Mouse (Mus musculus): Measurements from ENCODE around the gene Prune1. TPM values are rescaled to one million over a fixed set of nuclear protein-coding genes. Genes with fewer than 3 reads are reported as not detected.

Prune1 gene
- total RNA-seq, 1 experiment from 2014 or later = 8.1 TPM

GRCm38 (mm10) chr3:95284501-95285281 lies 2.8 kb upstream of the Prune1 start:
- no peak for ATAC-seq (replicated peaks; ENCODE audit: insufficient number of reproducible peaks, low FRiP score, low TSS enrichment, poor library complexity, severe bottlenecking)

DNA sequence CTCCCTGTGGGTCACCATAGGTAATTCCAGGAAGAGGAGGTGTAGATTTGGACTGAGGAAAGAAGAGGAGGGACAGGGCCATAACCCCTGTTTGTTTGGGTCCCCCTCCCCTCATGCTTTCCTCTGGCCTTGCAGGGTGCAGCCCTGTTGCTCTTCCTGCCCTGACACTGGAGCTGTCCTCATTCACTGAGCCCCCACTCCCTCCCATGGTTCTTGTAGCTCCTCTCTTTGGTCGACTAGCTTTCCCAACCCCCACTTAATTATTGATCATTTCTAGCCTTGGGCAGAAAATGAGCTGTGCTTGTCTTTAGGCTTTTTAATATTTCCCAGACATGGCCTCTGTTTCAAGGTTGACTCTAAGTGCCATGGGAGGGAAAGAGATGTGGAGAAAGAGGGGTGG lies 2.2 kb upstream of the Prune1 start:
- no peak for ATAC-seq (replicated peaks; ENCODE audit: insufficient number of reproducible peaks, low FRiP score, low TSS enrichment, poor library complexity, severe bottlenecking)

DNA sequence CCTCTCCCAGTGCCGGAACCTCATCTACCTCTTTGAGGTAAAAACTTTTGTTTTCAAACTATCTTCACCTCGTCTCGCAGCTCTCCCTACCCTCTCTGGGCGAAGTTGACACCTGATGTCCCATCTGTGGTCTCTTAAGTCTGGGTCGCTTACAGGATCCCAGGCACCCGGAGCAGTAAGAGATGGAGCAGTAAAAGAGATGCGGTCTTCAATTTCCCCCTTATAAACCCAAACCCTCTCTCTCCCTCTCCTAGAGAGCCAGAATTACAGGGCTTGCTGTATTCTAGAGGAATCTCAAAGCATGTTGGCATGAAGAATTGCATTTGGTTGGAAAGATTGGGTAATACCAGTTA lies 1.7 kb upstream of the Prune1 start:
- ATAC-seq (replicated peaks; ENCODE audit: insufficient number of reproducible peaks, low FRiP score, low TSS enrichment, poor library complexity, severe bottlenecking) = no peak

DNA sequence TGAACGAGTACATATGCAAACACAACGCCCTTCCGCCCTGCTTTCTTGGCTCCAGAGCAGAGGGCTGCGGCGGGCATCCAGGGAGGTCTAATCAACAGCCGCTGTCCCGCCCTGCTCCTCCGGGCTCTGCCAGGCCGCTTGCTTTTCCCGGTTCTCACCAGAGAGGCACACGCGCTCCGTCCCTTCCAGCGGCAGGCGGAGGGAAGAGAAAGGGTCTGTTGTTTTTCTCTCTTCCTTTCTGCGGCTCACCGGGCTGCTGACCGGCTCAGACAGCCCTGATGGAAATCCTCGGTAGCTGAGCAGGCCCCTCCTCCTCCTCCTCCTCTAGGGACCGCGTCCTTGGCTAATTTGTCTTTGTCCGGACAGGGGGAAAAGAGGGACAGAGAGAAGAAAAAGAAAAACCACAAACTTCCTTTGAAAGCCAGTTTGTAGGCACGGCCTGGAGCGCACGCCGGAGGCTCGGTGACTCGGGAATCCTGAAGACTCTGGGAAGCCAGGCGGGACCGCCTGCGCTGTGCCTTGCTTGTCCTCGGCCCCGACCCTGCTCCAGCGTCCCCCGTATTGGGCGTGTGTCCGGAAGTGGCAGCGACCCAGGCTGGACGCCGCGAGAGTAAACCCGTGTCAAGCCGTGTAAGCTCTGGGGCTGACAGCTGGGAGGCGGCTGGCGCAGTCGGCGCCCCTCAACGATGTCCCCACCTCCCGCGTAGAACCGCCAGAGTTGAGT lies 1.2 kb upstream of the Prune1 start:
- peak; percentile 24 for ATAC-seq (replicated peaks; ENCODE audit: insufficient number of reproducible peaks, low FRiP score, low TSS enrichment, poor library complexity, severe bottlenecking)

GRCm38 (mm10) chr3:95282381-95282864 lies 547 bp upstream of the Prune1 start:
- peak; percentile 49 for ATAC-seq (replicated peaks; ENCODE audit: insufficient number of reproducible peaks, low FRiP score, low TSS enrichment, poor library complexity, severe bottlenecking)

GRCm38 (mm10) chr3:95280747-95281146 lies 1.1 kb downstream of the Prune1 start:
- no peak for ATAC-seq (replicated peaks; ENCODE audit: insufficient number of reproducible peaks, low FRiP score, low TSS enrichment, poor library complexity, severe bottlenecking)

- ATAC-seq (replicated peaks; ENCODE audit: insufficient number of reproducible peaks, low FRiP score, low TSS enrichment, poor library complexity, severe bottlenecking) = no peak
Observed at GRCm38 (mm10) chr3:95277149-95277551, 4.7 kb downstream of the Prune1 start.

- ATAC-seq (replicated peaks; ENCODE audit: insufficient number of reproducible peaks, low FRiP score, low TSS enrichment, poor library complexity, severe bottlenecking) = no peak
Observed at GRCm38 (mm10) chr3:95276428-95276934, 5.4 kb downstream of the Prune1 start.

DNA sequence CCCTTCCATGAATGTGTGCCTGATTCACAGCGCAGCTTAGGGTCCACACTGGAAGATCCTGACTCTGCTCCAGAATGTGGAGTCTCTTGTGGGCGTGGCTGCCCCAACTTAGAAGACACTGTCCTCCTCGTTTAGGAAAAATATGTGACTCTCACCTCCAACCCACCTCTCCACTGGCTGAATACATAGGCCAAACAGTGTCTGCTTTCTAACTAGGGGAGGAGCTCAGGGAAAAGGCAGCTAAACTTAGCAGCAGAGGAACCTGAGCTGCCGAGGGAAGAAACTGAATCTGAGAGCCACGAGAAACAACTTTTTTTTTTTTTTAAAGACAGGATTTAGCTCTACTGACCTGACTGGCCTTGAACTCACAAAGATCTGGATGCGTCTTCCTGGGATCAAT lies 6.7 kb downstream of the Prune1 start:
- no peak for ATAC-seq (replicated peaks; ENCODE audit: insufficient number of reproducible peaks, low FRiP score, low TSS enrichment, poor library complexity, severe bottlenecking)

GRCm38 (mm10) chr3:95274453-95274852 lies 7.4 kb downstream of the Prune1 start:
- ATAC-seq (replicated peaks; ENCODE audit: insufficient number of reproducible peaks, low FRiP score, low TSS enrichment, poor library complexity, severe bottlenecking) = no peak

GRCm38 (mm10) chr3:95273471-95273870 lies 8.4 kb downstream of the Prune1 start:
- no peak for ATAC-seq (replicated peaks; ENCODE audit: insufficient number of reproducible peaks, low FRiP score, low TSS enrichment, poor library complexity, severe bottlenecking)

DNA sequence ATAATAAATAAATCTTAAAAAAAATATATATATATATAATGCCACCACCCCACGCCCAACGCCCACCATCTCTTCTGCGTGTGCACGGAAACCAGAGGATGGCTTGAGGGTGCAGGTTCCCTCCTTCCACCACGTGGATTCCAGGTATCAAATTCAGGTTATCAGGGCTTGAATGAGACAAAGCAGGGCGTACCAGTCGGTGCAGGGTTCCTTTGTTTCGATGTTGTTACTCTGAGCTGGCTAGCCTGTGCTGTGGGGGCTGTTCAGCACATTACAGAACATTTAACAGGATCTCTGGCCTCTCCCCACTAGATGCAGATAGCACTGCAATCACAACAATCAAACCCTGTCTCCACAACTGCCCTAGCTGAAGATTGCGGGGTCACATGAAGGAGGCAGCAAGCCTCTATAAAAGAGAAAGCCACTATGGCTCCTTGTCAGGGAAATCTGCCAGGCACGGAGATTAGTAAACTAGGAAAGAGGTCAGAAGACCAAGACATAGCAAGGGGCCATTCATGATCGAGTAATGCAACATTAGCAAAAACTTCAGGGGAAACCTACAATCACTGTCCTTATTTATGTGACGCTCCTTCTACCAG lies 11.0 kb downstream of the Prune1 start:
- no peak for ATAC-seq (replicated peaks; ENCODE audit: insufficient number of reproducible peaks, low FRiP score, low TSS enrichment, poor library complexity, severe bottlenecking)

- no peak for ATAC-seq (replicated peaks; ENCODE audit: insufficient number of reproducible peaks, low FRiP score, low TSS enrichment, poor library complexity, severe bottlenecking)
Observed at GRCm38 (mm10) chr3:95269789-95270188, 12.1 kb downstream of the Prune1 start.

- ATAC-seq (replicated peaks; ENCODE audit: insufficient number of reproducible peaks, low FRiP score, low TSS enrichment, poor library complexity, severe bottlenecking) = no peak
Observed at GRCm38 (mm10) chr3:95267855-95268254, 14.0 kb downstream of the Prune1 start.

- ATAC-seq (replicated peaks; ENCODE audit: insufficient number of reproducible peaks, low FRiP score, low TSS enrichment, poor library complexity, severe bottlenecking) = no peak
Observed at GRCm38 (mm10) chr3:95266052-95266451, 15.8 kb downstream of the Prune1 start.

- no peak for ATAC-seq (replicated peaks; ENCODE audit: insufficient number of reproducible peaks, low FRiP score, low TSS enrichment, poor library complexity, severe bottlenecking)
Observed at GRCm38 (mm10) chr3:95264724-95265123, 17.2 kb downstream of the Prune1 start.

DNA sequence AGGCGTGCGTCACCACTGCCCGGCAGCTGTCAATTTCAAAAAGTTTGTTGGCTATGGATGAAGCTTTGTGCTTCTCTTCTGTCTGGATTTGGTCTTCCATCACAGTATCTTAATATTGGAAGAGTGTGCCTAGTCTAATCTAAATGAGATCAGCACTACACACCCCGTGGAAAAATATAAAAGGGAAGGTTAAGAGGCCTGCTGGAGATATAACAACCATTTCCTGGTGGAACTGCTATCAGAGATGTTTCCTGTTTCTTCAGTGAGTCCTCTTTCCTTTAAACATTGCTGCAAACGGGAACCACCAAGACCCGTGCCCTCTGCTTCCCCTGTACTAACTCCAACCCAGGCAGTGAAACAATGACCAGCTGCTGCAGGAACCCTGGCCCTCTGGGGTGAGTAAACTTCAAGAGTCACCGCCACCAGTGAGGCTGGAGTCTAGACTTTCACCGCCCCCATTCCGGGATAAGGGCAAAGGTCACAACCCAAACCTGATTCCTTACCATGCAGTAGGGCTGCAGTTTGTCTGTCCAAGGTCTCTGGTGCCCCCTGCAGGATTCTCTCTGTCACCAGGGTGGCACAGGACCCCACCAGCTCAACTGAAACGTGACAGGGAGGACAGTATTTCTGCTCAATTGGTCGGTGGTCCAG lies 18.7 kb downstream of the Prune1 start:
- ATAC-seq (replicated peaks; ENCODE audit: insufficient number of reproducible peaks, low FRiP score, low TSS enrichment, poor library complexity, severe bottlenecking) = peak; percentile 79; the same call in 1 of the 2 replicates

- no peak for ATAC-seq (replicated peaks; ENCODE audit: insufficient number of reproducible peaks, low FRiP score, low TSS enrichment, poor library complexity, severe bottlenecking)
Observed at GRCm38 (mm10) chr3:95261975-95262374, 19.9 kb downstream of the Prune1 start.

DNA sequence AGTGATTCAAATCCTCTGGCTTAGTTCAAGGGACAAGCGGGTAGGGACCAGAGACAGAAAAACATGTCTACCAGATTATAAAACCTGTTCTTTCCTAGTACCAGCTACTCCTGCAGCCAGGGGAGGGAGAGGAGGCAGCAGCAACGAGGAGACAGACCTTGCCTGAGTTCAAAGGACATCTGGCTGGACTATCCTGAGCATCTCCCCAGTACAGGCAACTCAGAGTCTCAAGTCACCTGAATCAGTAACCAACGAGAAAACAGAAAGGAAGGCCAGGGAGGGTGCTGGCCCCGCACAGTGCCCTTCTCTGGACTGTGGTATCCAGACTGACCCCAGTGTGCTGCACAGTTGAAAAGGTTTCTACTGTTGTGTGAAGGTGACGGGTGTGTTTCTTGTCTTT lies 24.9 kb downstream of the Prune1 start:
- ATAC-seq (replicated peaks; ENCODE audit: insufficient number of reproducible peaks, low FRiP score, low TSS enrichment, poor library complexity, severe bottlenecking) = no peak

All from monocyte, adult 5-6 weeks (primary cell).